Mouse (Mus musculus) liver, embryonic 15.5 days (tissue): Measurements from ENCODE around the gene Rdh5. TPM values are rescaled to one million over a fixed set of nuclear protein-coding genes. Genes with fewer than 3 reads are reported as not detected.

Source experiments
- ATAC-seq: fragments of 200-750 bp; cut with Nextera tagmentation; 2 replicates; pipeline ENCODE4 v1.8.0; 2017; ENCODE audit warnings: moderate number of reproducible peaks, mild to moderate bottlenecking, moderate library complexity; ENCODE audit not compliant: insufficient read depth
- H3K27ac ChIP-seq: fragments of 300-500 bp; sonication (generic); replicated peaks from 2 replicates; pipeline ENCODE4 v1.5.1; 2015; ENCODE audit warnings: mild to moderate bottlenecking, inconsistent platforms
- H3K27me3 ChIP-seq: fragments of 300-500 bp; sonication (generic); 2 replicates; pipeline ENCODE4 v1.6.1; 2015; ENCODE audit warnings: mild to moderate bottlenecking, inconsistent platforms
- H3K36me3 ChIP-seq: fragments of 300-500 bp; sonication (generic); replicated peaks from 2 replicates; pipeline ENCODE4 v1.6.1; 2015; ENCODE audit warnings: moderate library complexity, mild to moderate bottlenecking, inconsistent platforms
- H3K4me1 ChIP-seq: fragments of 300-500 bp; sonication (generic); replicated peaks from 2 replicates; pipeline ENCODE4 v1.6.1; 2015; ENCODE audit warnings: inconsistent platforms
- H3K4me2 ChIP-seq: fragments of 300-500 bp; sonication (generic); 2 replicates; pipeline ENCODE4 v1.6.1; 2015; ENCODE audit warnings: moderate library complexity, mild to moderate bottlenecking, inconsistent platforms
- H3K4me3 ChIP-seq: fragments of 300-500 bp; sonication (generic); replicated peaks from 2 replicates; pipeline ENCODE4 v1.5.1; 2015; ENCODE audit warnings: mild to moderate bottlenecking, inconsistent platforms
- H3K9ac ChIP-seq: fragments of 300-500 bp; sonication (generic); 2 replicates; pipeline ENCODE4 v1.6.1; 2015; ENCODE audit warnings: moderate library complexity, mild to moderate bottlenecking, inconsistent platforms
- H3K9me3 ChIP-seq: fragments of 300-500 bp; sonication (generic); replicated peaks from 2 replicates; pipeline ENCODE4 v1.6.1; 2016; ENCODE audit warnings: inconsistent platforms
- WGBS: fragments of 180-500 bp; shearing (Covaris S2); methylation state at CpG from one replicate; pipeline ENCODE4 v1.1.7; 2015; ENCODE audit warnings: mixed read lengths; ENCODE audit not compliant: insufficient replicate concordance; 5-methylcytosine and 5-hydroxymethylcytosine counted together
- polyA plus RNA-seq: library from polyadenylated mRNA; unstranded; fragments of >200 nt; fragmentation: Nextera tagmentation; extraction: Ambion mirVana; gene quantifications from 2 replicates; pipeline ENCODE4 v1.2.1, GENCODE M21; 2015

Gene Rdh5
- polyA plus RNA-seq = 18.4 and 24.3 TPM in 2 replicates

- peak within 1 kb of the TSS; percentile 96 for H3K4me3 ChIP-seq
- no peak for ATAC-seq
- H3K27me3 ChIP-seq = peaks cover 19% of the 10 kb centered on the region
- peak within 1 kb of the TSS; percentile 91 for H3K27ac ChIP-seq
- WGBS = 16% methylated on average over 1 of the region's 1 CpGs
- H3K9ac ChIP-seq = peak within 1 kb of the TSS; percentile 86
- H3K36me3 ChIP-seq = no peaks in the 10 kb centered on the region
- H3K4me2 ChIP-seq = peak within 1 kb of the TSS; percentile 87
- peaks cover 54% of the 10 kb centered on the region for H3K4me1 ChIP-seq
- H3K9me3 ChIP-seq = no peaks in the 10 kb centered on the region
Measured at GRCm38 (mm10) chr10:128922822-128923012, at the start of gene Rdh5. Gene Rdh5 (minus strand): TSS chr10:128922888.

- H3K27ac ChIP-seq = no peak overlapping the region
- H3K4me3 ChIP-seq = no peak overlapping the region
- ATAC-seq = no peak
- no peaks in the 10 kb centered on the region for H3K36me3 ChIP-seq
- no peak overlapping the region for H3K4me2 ChIP-seq
- H3K9ac ChIP-seq = no peak overlapping the region
- H3K9me3 ChIP-seq = no peaks in the 10 kb centered on the region
- no peaks in the 10 kb centered on the region for H3K4me1 ChIP-seq
- WGBS = 19% methylated on average over 1 of the region's 1 CpGs
- H3K27me3 ChIP-seq = peaks cover 23% of the 10 kb centered on the region
Measured at GRCm38 (mm10) chr10:128970740-128971250, 48.1 kb upstream of the Rdh5 start.

GRCm38 (mm10) chr10:128968341-128968749 is 45.7 kb upstream of the Rdh5 start:
- no peak overlapping the region for H3K27ac ChIP-seq
- H3K27me3 ChIP-seq = peaks cover 23% of the 10 kb centered on the region
- H3K9ac ChIP-seq = no peak overlapping the region

GRCm38 (mm10) chr10:128965871-128966270 is 43.2 kb upstream of the Rdh5 start:
- ATAC-seq = no peak
- H3K4me3 ChIP-seq = no peak overlapping the region
- 45% methylated on average over 6 of the region's 6 CpGs for WGBS

More at GRCm38 (mm10) chr10:128968341-128968749, 45.7 kb upstream of the Rdh5 start:
- 26% methylated on average over 1 of the region's 1 CpGs for WGBS
- no peak overlapping the region for H3K4me3 ChIP-seq
- ATAC-seq = no peak
- H3K9me3 ChIP-seq = no peaks in the 10 kb centered on the region
- H3K4me2 ChIP-seq = no peak overlapping the region
- H3K4me1 ChIP-seq = no peaks in the 10 kb centered on the region; the same call in 1 of the 2 replicates
- H3K36me3 ChIP-seq = no peaks in the 10 kb centered on the region

GRCm38 (mm10) chr10:128964961-128965360 is 42.3 kb upstream of the Rdh5 start:
- peaks cover 25% of the 10 kb centered on the region for H3K27me3 ChIP-seq
- H3K4me2 ChIP-seq = no peak overlapping the region
- H3K9ac ChIP-seq = no peak overlapping the region
- H3K4me3 ChIP-seq = no peak overlapping the region
- 45% methylated on average over 2 of the region's 2 CpGs for WGBS
- H3K27ac ChIP-seq = no peak overlapping the region
- no peaks in the 10 kb centered on the region; the same call in 1 of the 2 replicates for H3K4me1 ChIP-seq
- H3K9me3 ChIP-seq = no peaks in the 10 kb centered on the region
- ATAC-seq = peak; percentile 84
- H3K36me3 ChIP-seq = no peaks in the 10 kb centered on the region

More at GRCm38 (mm10) chr10:128965871-128966270, 43.2 kb upstream of the Rdh5 start:
- H3K27me3 ChIP-seq = peaks cover 24% of the 10 kb centered on the region
- no peaks in the 10 kb centered on the region for H3K9me3 ChIP-seq
- H3K4me1 ChIP-seq = no peaks in the 10 kb centered on the region; the same call in 1 of the 2 replicates
- no peak overlapping the region for H3K4me2 ChIP-seq
- H3K9ac ChIP-seq = no peak overlapping the region
- H3K36me3 ChIP-seq = no peaks in the 10 kb centered on the region
- no peak overlapping the region for H3K27ac ChIP-seq

- H3K36me3 ChIP-seq = no peaks in the 10 kb centered on the region
- no peaks in the 10 kb centered on the region for H3K9me3 ChIP-seq
- WGBS = 59% methylated on average over 12 of the region's 12 CpGs
- no peak within 1 kb of the TSS for H3K9ac ChIP-seq
- no peak for ATAC-seq
- H3K27me3 ChIP-seq = peaks cover 48% of the 10 kb centered on the region
- no peak within 1 kb of the TSS for H3K4me2 ChIP-seq
- H3K27ac ChIP-seq = no peak within 1 kb of the TSS
- H3K4me1 ChIP-seq = no peaks in the 10 kb centered on the region; the same call in 1 of the 2 replicates
- H3K4me3 ChIP-seq = no peak within 1 kb of the TSS
Measured at GRCm38 (mm10) chr10:128960590-128961584, 38.2 kb upstream of the Rdh5 start, which contains the start of gene Mettl7b. Gene Mettl7b (minus strand): TSS chr10:128960988.

- no peaks in the 10 kb centered on the region for H3K4me1 ChIP-seq
- H3K36me3 ChIP-seq = no peaks in the 10 kb centered on the region
- H3K27me3 ChIP-seq = peaks cover 53% of the 10 kb centered on the region
- no peaks in the 10 kb centered on the region for H3K9me3 ChIP-seq
- H3K27ac ChIP-seq = no peak overlapping the region
- whole genome bisulfite sequencing = 58% methylated on average over 4 of the region's 4 CpGs
- no peak overlapping the region for H3K4me2 ChIP-seq
- no peak overlapping the region for H3K4me3 ChIP-seq
- no peak overlapping the region for H3K9ac ChIP-seq
- ATAC-seq = no peak
Measured at GRCm38 (mm10) chr10:128960142-128960541, 37.5 kb upstream of the Rdh5 start.

- Histone ChIP-seq H3K4me2 (no peak overlapping the region), H3K27ac (no peak overlapping the region), H3K4me3 (no peak overlapping the region), H3K27me3 (peaks cover 59% of the 10 kb centered on the region), H3K9me3 (no peaks in the 10 kb centered on the region), H3K36me3 (no peaks in the 10 kb centered on the region), H3K9ac (no peak overlapping the region), H3K4me1 (no peaks in the 10 kb centered on the region)
- 62% methylated on average over 10 of the region's 10 CpGs for WGBS
- ATAC-seq = no peak
Measured at GRCm38 (mm10) chr10:128958340-128958739, 35.7 kb upstream of the Rdh5 start.

- WGBS = 44% methylated on average over 16 of the region's 16 CpGs
- ATAC-seq = no peak
- no peaks in the 10 kb centered on the region for H3K4me1 ChIP-seq
Measured at GRCm38 (mm10) chr10:128950208-128950887, 27.7 kb upstream of the Rdh5 start.

GRCm38 (mm10) chr10:128947496-128947895 is 24.8 kb upstream of the Rdh5 start:
- Histone ChIP-seq H3K4me2 (no peak overlapping the region), H3K36me3 (no peaks in the 10 kb centered on the region), H3K4me1 (no peaks in the 10 kb centered on the region), H3K27ac (no peak overlapping the region), H3K9ac (no peak overlapping the region), H3K9me3 (no peaks in the 10 kb centered on the region), H3K4me3 (no peak overlapping the region), H3K27me3 (peaks cover 65% of the 10 kb centered on the region)
- ATAC-seq = no peak
- 71% methylated on average over 4 of the region's 4 CpGs for WGBS

More at GRCm38 (mm10) chr10:128950208-128950887, 27.7 kb upstream of the Rdh5 start:
- Histone ChIP-seq H3K27ac (no peak overlapping the region), H3K4me3 (no peak overlapping the region), H3K4me2 (no peak overlapping the region), H3K27me3 (peaks cover 58% of the 10 kb centered on the region), H3K9ac (no peak overlapping the region), H3K36me3 (no peaks in the 10 kb centered on the region), H3K9me3 (no peaks in the 10 kb centered on the region)

GRCm38 (mm10) chr10:128945675-128946074 is 23.0 kb upstream of the Rdh5 start:
- H3K9me3 ChIP-seq = no peaks in the 10 kb centered on the region

More at GRCm38 (mm10) chr10:128945675-128946074, 23.0 kb upstream of the Rdh5 start:
- H3K27ac ChIP-seq = no peak overlapping the region
- ATAC-seq = no peak
- no peaks in the 10 kb centered on the region for H3K36me3 ChIP-seq
- peaks cover 67% of the 10 kb centered on the region for H3K27me3 ChIP-seq
- WGBS = 19% methylated on average over 3 of the region's 3 CpGs
- H3K4me1 ChIP-seq = no peaks in the 10 kb centered on the region
- H3K9ac ChIP-seq = no peak overlapping the region
- no peak overlapping the region for H3K4me2 ChIP-seq
- no peak overlapping the region for H3K4me3 ChIP-seq
